Mouse (Mus musculus) erythroblast, embryonic 14.5 days (primary cell): ENCODE measurements around the gene Kif1b.

Experiments
- GATA1 ChIP-seq: IDR thresholded peaks from 2 replicates; pipeline ENCODE4 v1.6.1; 2012; ENCODE audit warnings: low read length, inconsistent platforms, mixed read lengths
- TAL1 ChIP-seq: IDR thresholded peaks from 3 replicates; pipeline ENCODE4 v1.6.1; 2012; ENCODE audit warnings: low read length, inconsistent platforms, mixed read lengths

GRCm38 (mm10) chr4:149351596-149352150 lies 44.2 kb upstream of the Kif1b start:
- TF ChIP-seq TAL1 (no peak), GATA1 (no peak)
